Mouse (Mus musculus) testis, postnatal 10 days (tissue): Measurements from ENCODE around the gene Adra1d.
A peak's percentile ranks its signal among the peaks of the same experiment; 100 is the strongest.

ENCODE experiments used
- DNase-seq: peaks from one replicate; pipeline ENCODE4 v3.0.0; 2021; ENCODE audit warnings: low spot score

Adra1d gene

GRCm38 (mm10) chr2:131539780-131540179 lies 22.3 kb downstream of the Adra1d start:
- no peak for DNase-seq

- DNase-seq = no peak
These were observed 23.7 kb downstream of the Adra1d start for GRCm38 (mm10) chr2:131538341-131538740.

GRCm38 (mm10) chr2:131535168-131535567 lies 26.9 kb downstream of the Adra1d start:
- no peak for DNase-seq

GRCm38 (mm10) chr2:131531271-131531670 lies 30.8 kb downstream of the Adra1d start:
- DNase-seq = no peak

- peak; percentile 67 for DNase-seq
These were observed 31.5 kb downstream of the Adra1d start for GRCm38 (mm10) chr2:131530623-131531008.

GRCm38 (mm10) chr2:131529898-131530622 lies 32.0 kb downstream of the Adra1d start:
- DNase-seq = peak; percentile 71

- peak; percentile 75 for DNase-seq
These were observed 35.0 kb downstream of the Adra1d start for GRCm38 (mm10) chr2:131527061-131527460.

- no peak for DNase-seq
These were observed 41.3 kb downstream of the Adra1d start for GRCm38 (mm10) chr2:131520743-131521142.

GRCm38 (mm10) chr2:131518790-131519189 lies 43.3 kb downstream of the Adra1d start:
- DNase-seq = no peak

- no peak for DNase-seq
These were observed 44.5 kb downstream of the Adra1d start for GRCm38 (mm10) chr2:131517550-131517949.

GRCm38 (mm10) chr2:131514055-131514621 lies 47.9 kb downstream of the Adra1d start:
- DNase-seq = peak; percentile 52

- DNase-seq = no peak
These were observed 48.6 kb downstream of the Adra1d start for GRCm38 (mm10) chr2:131513477-131513876.

- DNase-seq = no peak
These were observed 51.6 kb downstream of the Adra1d start for GRCm38 (mm10) chr2:131510531-131510930.

GRCm38 (mm10) chr2:131509671-131510313 lies 52.3 kb downstream of the Adra1d start:
- peak; percentile 67 for DNase-seq

- DNase-seq = peak; percentile 66
These were observed 53.6 kb downstream of the Adra1d start for GRCm38 (mm10) chr2:131508501-131508900.

GRCm38 (mm10) chr2:131506358-131506757 lies 55.7 kb downstream of the Adra1d start:
- DNase-seq = no peak

GRCm38 (mm10) chr2:131505431-131505830 lies 56.7 kb downstream of the Adra1d start:
- no peak for DNase-seq

GRCm38 (mm10) chr2:131502561-131502960 lies 59.5 kb downstream of the Adra1d start:
- DNase-seq = no peak

- no peak for DNase-seq
These were observed 60.2 kb downstream of the Adra1d start for GRCm38 (mm10) chr2:131501886-131502285.

GRCm38 (mm10) chr2:131499290-131499845 lies 62.7 kb downstream of the Adra1d start:
- no peak for DNase-seq

- no peak for DNase-seq
These were observed 63.9 kb downstream of the Adra1d start for GRCm38 (mm10) chr2:131498219-131498618.

- DNase-seq = no peak
These were observed 64.7 kb downstream of the Adra1d start for GRCm38 (mm10) chr2:131497224-131497856.
